Mouse (Mus musculus) heart, embryonic 16.5 days (tissue): Measurements from ENCODE around the gene R3hcc1l. TPM values are rescaled to one million over a fixed set of nuclear protein-coding genes. Genes with fewer than 3 reads are reported as not detected.

Experiments
- ATAC-seq: fragments of 200-750 bp; cut with Nextera tagmentation; replicated peaks from 2 replicates; pipeline ENCODE4 v1.8.0; 2017; ENCODE audit warnings: moderate number of reproducible peaks; ENCODE audit not compliant: insufficient read depth, low FRiP score; ENCODE audit errors: extremely low read depth
- H3K27ac ChIP-seq: fragments of 300-500 bp; sonication (generic); 2 replicates; pipeline ENCODE4 v1.5.1; 2014; ENCODE audit warnings: mild to moderate bottlenecking, low read length, control low read depth, moderate library complexity
- H3K27me3 ChIP-seq: fragments of 300-500 bp; sonication (generic); 2 replicates; pipeline ENCODE4 v1.6.1; 2014; ENCODE audit warnings: low read length, mixed read lengths; ENCODE audit not compliant: control insufficient read depth, insufficient read depth
- H3K36me3 ChIP-seq: fragments of 300-500 bp; sonication (generic); 2 replicates; pipeline ENCODE4 v1.6.1; 2014; ENCODE audit not compliant: control insufficient read depth, insufficient read depth
- H3K4me1 ChIP-seq: fragments of 300-500 bp; sonication (generic); 2 replicates; pipeline ENCODE4 v1.6.1; 2014; ENCODE audit warnings: low read length, mixed read lengths; ENCODE audit not compliant: control insufficient read depth, insufficient read depth
- H3K4me2 ChIP-seq: fragments of 300-500 bp; sonication (generic); 2 replicates; pipeline ENCODE4 v1.6.1; 2014; ENCODE audit warnings: low read depth, mild to moderate bottlenecking, control low read depth, low read length
- H3K4me3 ChIP-seq: fragments of 300-500 bp; sonication (generic); 2 replicates; pipeline ENCODE4 v1.5.1; 2014; ENCODE audit warnings: mild to moderate bottlenecking, control low read depth, low read length
- H3K9ac ChIP-seq: fragments of 300-500 bp; sonication (generic); 2 replicates; pipeline ENCODE4 v1.6.1; 2014; ENCODE audit warnings: low read length, control low read depth
- H3K9me3 ChIP-seq: fragments of 300-500 bp; sonication (generic); replicated peaks from 2 replicates; pipeline ENCODE4 v1.6.1; 2016; ENCODE audit warnings: low read length; ENCODE audit not compliant: control insufficient read depth
- WGBS: fragments of 180-500 bp; shearing (Covaris S2); extraction: QIAGEN DNeasy Blood & Tissue Kit; methylation state at CpG from one replicate; pipeline ENCODE4 v1.1.7; 2014; 5-methylcytosine and 5-hydroxymethylcytosine counted together
- polyA plus RNA-seq: library from polyadenylated mRNA; unstranded; fragments of >200 nt; fragmentation: Nextera tagmentation; extraction: Ambion mirVana; gene quantifications from 2 replicates; pipeline ENCODE4 v1.2.1, GENCODE M21; 2015

The R3hcc1l gene
- polyA plus RNA-seq, 1 experiment from 2014 or later: 14.3 TPM

GRCm38 (mm10) chr19:42584188-42584587, 65.6 kb downstream of the R3hcc1l start:
- H3K4me1 ChIP-seq: peaks cover 9% of the 10 kb centered on the region
- no peak overlapping the region for H3K4me3 ChIP-seq
- peaks cover 11% of the 10 kb centered on the region for H3K36me3 ChIP-seq
- no peaks in the 10 kb centered on the region for H3K9me3 ChIP-seq
- no peak overlapping the region for H3K4me2 ChIP-seq
- H3K27ac ChIP-seq: no peak overlapping the region
- H3K9ac ChIP-seq: no peak overlapping the region
- WGBS: 92% methylated on average over 3 of the region's 3 CpGs
- no peak for ATAC-seq
- H3K27me3 ChIP-seq: no peaks in the 10 kb centered on the region

- ATAC-seq: no peak
- Histone ChIP-seq H3K9ac (no peak overlapping the region), H3K36me3 (peaks cover 20% of the 10 kb centered on the region), H3K4me3 (no peak overlapping the region), H3K9me3 (no peaks in the 10 kb centered on the region), H3K27ac (no peak overlapping the region), H3K27me3 (no peaks in the 10 kb centered on the region), H3K4me2 (no peak overlapping the region), H3K4me1 (peaks cover 9% of the 10 kb centered on the region)
- WGBS: 40% methylated on average over 2 of the region's 2 CpGs
These were observed 69.1 kb downstream of the R3hcc1l start for GRCm38 (mm10) chr19:42587704-42588103.

GRCm38 (mm10) chr19:42589246-42589645, 70.7 kb downstream of the R3hcc1l start:
- no peak for ATAC-seq
- Histone ChIP-seq H3K27ac (no peak overlapping the region), H3K4me1 (peaks cover 9% of the 10 kb centered on the region), H3K9ac (no peak overlapping the region), H3K36me3 (peaks cover 11% of the 10 kb centered on the region), H3K4me3 (no peak overlapping the region), H3K27me3 (no peaks in the 10 kb centered on the region), H3K4me2 (no peak overlapping the region), H3K9me3 (no peaks in the 10 kb centered on the region)
- 67% methylated on average over 1 of the region's 1 CpGs for WGBS

- 77% methylated on average over 14 of the region's 14 CpGs for WGBS
- no peak for ATAC-seq
- peaks cover 9% of the 10 kb centered on the region for H3K4me1 ChIP-seq
- H3K4me3 ChIP-seq: no peak overlapping the region
- H3K4me2 ChIP-seq: no peak overlapping the region
- peaks cover 11% of the 10 kb centered on the region for H3K36me3 ChIP-seq
- no peak overlapping the region for H3K27ac ChIP-seq
- H3K27me3 ChIP-seq: no peaks in the 10 kb centered on the region
- H3K9me3 ChIP-seq: no peaks in the 10 kb centered on the region
- H3K9ac ChIP-seq: no peak overlapping the region
These were observed 73.0 kb downstream of the R3hcc1l start for GRCm38 (mm10) chr19:42591534-42591933.

GRCm38 (mm10) chr19:42593456-42593855, 74.9 kb downstream of the R3hcc1l start:
- H3K4me3 ChIP-seq: no peak overlapping the region

GRCm38 (mm10) chr19:42595066-42595465, 76.5 kb downstream of the R3hcc1l start:
- peaks cover 11% of the 10 kb centered on the region for H3K36me3 ChIP-seq
- H3K9ac ChIP-seq: no peak overlapping the region
- H3K27ac ChIP-seq: no peak overlapping the region
- no peak overlapping the region for H3K4me2 ChIP-seq
- no peaks in the 10 kb centered on the region for H3K9me3 ChIP-seq
- WGBS: 89% methylated on average over 6 of the region's 6 CpGs
- ATAC-seq: no peak
- no peak overlapping the region for H3K4me3 ChIP-seq
- H3K27me3 ChIP-seq: no peaks in the 10 kb centered on the region
- no peaks in the 10 kb centered on the region for H3K4me1 ChIP-seq

More at GRCm38 (mm10) chr19:42593456-42593855, 74.9 kb downstream of the R3hcc1l start:
- ATAC-seq: no peak
- no peaks in the 10 kb centered on the region for H3K27me3 ChIP-seq
- 80% methylated on average over 6 of the region's 6 CpGs for WGBS
- peaks cover 11% of the 10 kb centered on the region for H3K36me3 ChIP-seq
- H3K4me1 ChIP-seq: no peaks in the 10 kb centered on the region; the same call in 1 of the 2 replicates
- H3K27ac ChIP-seq: no peak overlapping the region
- H3K9me3 ChIP-seq: no peaks in the 10 kb centered on the region
- H3K4me2 ChIP-seq: no peak overlapping the region
- no peak overlapping the region for H3K9ac ChIP-seq

- Histone ChIP-seq H3K9ac (no peak overlapping the region), H3K4me2 (no peak overlapping the region), H3K4me1 (no peaks in the 10 kb centered on the region), H3K9me3 (no peaks in the 10 kb centered on the region), H3K4me3 (no peak overlapping the region), H3K27me3 (no peaks in the 10 kb centered on the region), H3K27ac (no peak overlapping the region), H3K36me3 (no peaks in the 10 kb centered on the region)
- WGBS: 91% methylated on average over 12 of the region's 12 CpGs
- ATAC-seq: no peak
These were observed 78.7 kb downstream of the R3hcc1l start for GRCm38 (mm10) chr19:42597286-42597685.

- H3K4me1 ChIP-seq: no peaks in the 10 kb centered on the region
- H3K4me3 ChIP-seq: no peak overlapping the region
- H3K36me3 ChIP-seq: no peaks in the 10 kb centered on the region
- H3K9ac ChIP-seq: no peak overlapping the region
- H3K4me2 ChIP-seq: no peak overlapping the region
- H3K27me3 ChIP-seq: no peaks in the 10 kb centered on the region
- no peak overlapping the region for H3K27ac ChIP-seq
- ATAC-seq: no peak
- WGBS: 91% methylated on average over 6 of the region's 6 CpGs
- H3K9me3 ChIP-seq: no peaks in the 10 kb centered on the region
These were observed 79.3 kb downstream of the R3hcc1l start for GRCm38 (mm10) chr19:42597896-42598295.

GRCm38 (mm10) chr19:42599891-42600290, 81.3 kb downstream of the R3hcc1l start:
- no peak overlapping the region for H3K9ac ChIP-seq
- no peaks in the 10 kb centered on the region for H3K9me3 ChIP-seq
- H3K4me1 ChIP-seq: no peaks in the 10 kb centered on the region
- H3K27me3 ChIP-seq: no peaks in the 10 kb centered on the region
- H3K36me3 ChIP-seq: no peaks in the 10 kb centered on the region
- no peak overlapping the region for H3K27ac ChIP-seq
- no peak overlapping the region for H3K4me3 ChIP-seq
- ATAC-seq: no peak
- WGBS: 82% methylated on average over 17 of the region's 17 CpGs
- H3K4me2 ChIP-seq: no peak overlapping the region
